Mouse (Mus musculus) liver, embryonic 14.5 days (tissue): ENCODE results near the gene Col1a1.

ENCODE experiments used
- CTCF ChIP-seq: IDR thresholded peaks from 2 replicates; pipeline ENCODE4 v1.5.1; 2016; ENCODE audit warnings: antibody characterized with exemption, low read depth, control low read depth
- EP300 ChIP-seq: IDR thresholded peaks from 2 replicates; pipeline ENCODE4 v1.6.1; 2016; ENCODE audit warnings: antibody characterized with exemption, low read depth

- TF ChIP-seq CTCF (no peak), EP300 (no peak)
Measured at GRCm38 (mm10) chr11:94927771-94928291, 8.2 kb upstream of the Col1a1 start.
